Mouse (Mus musculus): ENCODE measurements around the gene Rhox4e. TPM values are rescaled to one million over a fixed set of nuclear protein-coding genes. Genes with fewer than 3 reads are reported as not detected.

The Rhox4e gene
- polyA plus RNA-seq, 2 experiments, result 0.23 TPM; not detected in 1

Other genes starting within 250 kb of the Rhox4e start
- not detected in 2 replicates for gene Rhox3a2, start 177.4 kb upstream of the Rhox4e start, polyA plus RNA-seq (2012; rRNA removed)
- not detected in 2 replicates for gene Rhox3a2, start 177.4 kb upstream of the Rhox4e start, polyA plus RNA-seq (2014; fragmentation: Nextera tagmentation; extraction: Ambion mirVana)
- gene Rhox4a2, start 166.6 kb upstream of the Rhox4e start, polyA plus RNA-seq (2012; rRNA removed), result 0.41 and 0.89 TPM in 2 replicates
- 0.86 and 1.2 TPM in 2 replicates for gene Rhox4a2, start 166.6 kb upstream of the Rhox4e start, polyA plus RNA-seq (2014; fragmentation: Nextera tagmentation; extraction: Ambion mirVana)
- gene Rhox2b, start 145.3 kb upstream of the Rhox4e start, polyA plus RNA-seq (2012; rRNA removed), result not detected in 2 replicates
- not detected in 2 replicates for gene Rhox2b, start 145.3 kb upstream of the Rhox4e start, polyA plus RNA-seq (2014; fragmentation: Nextera tagmentation; extraction: Ambion mirVana)
- 0.28 and 0.79 TPM in 2 replicates for gene Rhox4b, start 124.9 kb upstream of the Rhox4e start, polyA plus RNA-seq (2012; rRNA removed)
- gene Rhox4b, start 124.9 kb upstream of the Rhox4e start, polyA plus RNA-seq (2014; fragmentation: Nextera tagmentation; extraction: Ambion mirVana), result 0.70 and 0.98 TPM in 2 replicates
- not detected in 2 replicates for gene Rhox2c, start 103.7 kb upstream of the Rhox4e start, polyA plus RNA-seq (2012; rRNA removed)
- gene Rhox2c, start 103.7 kb upstream of the Rhox4e start, polyA plus RNA-seq (2014; fragmentation: Nextera tagmentation; extraction: Ambion mirVana), result not detected in 2 replicates
- gene Rhox3c, start 98.8 kb upstream of the Rhox4e start, polyA plus RNA-seq (2012; rRNA removed), result not detected in 2 replicates
- not detected in 2 replicates for gene Rhox3c, start 98.8 kb upstream of the Rhox4e start, polyA plus RNA-seq (2014; fragmentation: Nextera tagmentation; extraction: Ambion mirVana)
- gene Rhox4c, start 77.1 kb upstream of the Rhox4e start, polyA plus RNA-seq (2012; rRNA removed), result not detected in 2 replicates
- gene Rhox4c, start 77.1 kb upstream of the Rhox4e start, polyA plus RNA-seq (2014; fragmentation: Nextera tagmentation; extraction: Ambion mirVana), result not detected in 2 replicates
- gene Rhox2d, start 64.0 kb upstream of the Rhox4e start, polyA plus RNA-seq (2012; rRNA removed), result not detected in 2 replicates
- not detected in 2 replicates for gene Rhox2d, start 64.0 kb upstream of the Rhox4e start, polyA plus RNA-seq (2014; fragmentation: Nextera tagmentation; extraction: Ambion mirVana)
- gene Rhox4d, start 43.1 kb upstream of the Rhox4e start, polyA plus RNA-seq (2012; rRNA removed), result not detected in 2 replicates
- 0.18 TPM in 1 of 2 replicates, not detected in the other for gene Rhox4d, start 43.1 kb upstream of the Rhox4e start, polyA plus RNA-seq (2014; fragmentation: Nextera tagmentation; extraction: Ambion mirVana)
- gene Rhox2e, start 27.0 kb upstream of the Rhox4e start, polyA plus RNA-seq (2012; rRNA removed), result not detected in 2 replicates
- not detected in 2 replicates for gene Rhox2e, start 27.0 kb upstream of the Rhox4e start, polyA plus RNA-seq (2014; fragmentation: Nextera tagmentation; extraction: Ambion mirVana)
- gene Rhox3e, start 15.4 kb upstream of the Rhox4e start, polyA plus RNA-seq (2012; rRNA removed), result not detected in 2 replicates
- gene Rhox3e, start 15.4 kb upstream of the Rhox4e start, polyA plus RNA-seq (2014; fragmentation: Nextera tagmentation; extraction: Ambion mirVana), result not detected in 2 replicates
- not detected in 2 replicates for gene Rhox2f, start 14.0 kb downstream of the Rhox4e start, polyA plus RNA-seq (2012; rRNA removed)
- gene Rhox2f, start 14.0 kb downstream of the Rhox4e start, polyA plus RNA-seq (2014; fragmentation: Nextera tagmentation; extraction: Ambion mirVana), result not detected in 2 replicates
- gene Rhox3f, start 23.6 kb downstream of the Rhox4e start, polyA plus RNA-seq (2012; rRNA removed), result not detected in 2 replicates
- gene Rhox3f, start 23.6 kb downstream of the Rhox4e start, polyA plus RNA-seq (2014; fragmentation: Nextera tagmentation; extraction: Ambion mirVana), result not detected in 2 replicates
- not detected in 2 replicates for gene Rhox4f, start 50.3 kb downstream of the Rhox4e start, polyA plus RNA-seq (2012; rRNA removed)
- not detected in 2 replicates for gene Rhox4f, start 50.3 kb downstream of the Rhox4e start, polyA plus RNA-seq (2014; fragmentation: Nextera tagmentation; extraction: Ambion mirVana)
- gene Rhox3g, start 71.2 kb downstream of the Rhox4e start, polyA plus RNA-seq (2012; rRNA removed), result not detected in 2 replicates
- not detected in 2 replicates for gene Rhox3g, start 71.2 kb downstream of the Rhox4e start, polyA plus RNA-seq (2014; fragmentation: Nextera tagmentation; extraction: Ambion mirVana)
- gene Rhox2g, start 86.1 kb downstream of the Rhox4e start, polyA plus RNA-seq (2012; rRNA removed), result not detected in 2 replicates
- not detected in 2 replicates for gene Rhox2g, start 86.1 kb downstream of the Rhox4e start, polyA plus RNA-seq (2014; fragmentation: Nextera tagmentation; extraction: Ambion mirVana)
- not detected in 2 replicates for gene Rhox4g, start 93.9 kb downstream of the Rhox4e start, polyA plus RNA-seq (2012; rRNA removed)
- gene Rhox4g, start 93.9 kb downstream of the Rhox4e start, polyA plus RNA-seq (2014; fragmentation: Nextera tagmentation; extraction: Ambion mirVana), result not detected in 2 replicates
- not detected in 2 replicates for gene Rhox3h, start 111.4 kb downstream of the Rhox4e start, polyA plus RNA-seq (2012; rRNA removed)
- gene Rhox3h, start 111.4 kb downstream of the Rhox4e start, polyA plus RNA-seq (2014; fragmentation: Nextera tagmentation; extraction: Ambion mirVana), result not detected in 2 replicates
- gene Rhox2h, start 115.9 kb downstream of the Rhox4e start, polyA plus RNA-seq (2012; rRNA removed), result not detected in 2 replicates
- gene Rhox2h, start 115.9 kb downstream of the Rhox4e start, polyA plus RNA-seq (2014; fragmentation: Nextera tagmentation; extraction: Ambion mirVana), result not detected in 2 replicates
- 1.0 and 1.5 TPM in 2 replicates for gene Rhox5, start 247.4 kb downstream of the Rhox4e start, polyA plus RNA-seq (2012; rRNA removed)
- 1.2 TPM in 1 of 2 replicates, not detected in the other for gene Rhox5, start 247.4 kb downstream of the Rhox4e start, polyA plus RNA-seq (2014; fragmentation: Nextera tagmentation; extraction: Ambion mirVana)

All from limb, embryonic 14.5 days (tissue).